Mouse (Mus musculus): Measurements from ENCODE around the gene Ccdc155. TPM values are rescaled to one million over a fixed set of nuclear protein-coding genes. Genes with fewer than 3 reads are reported as not detected.

The Ccdc155 gene
- polyA plus RNA-seq, 2 experiments: 0.08 TPM; not detected in 1

- Histone ChIP-seq H3K4me1 (replicated peaks; ENCODE audit: control insufficient read depth in 2 of 2, insufficient read depth in 2 of 2, low read length in 1 of 2) (no peaks in the 10 kb centered on the region), H3K9me3 (ENCODE audit: control insufficient read depth, low read length) (peaks cover 4% of the 10 kb centered on the region; the same call in 1 of the 2 replicates), H3K27ac (no peak overlapping the region), H3K4me3 (ENCODE audit: insufficient read depth in 1 of 2, low read depth in 2 of 2, low read length in 2 of 2) (no peak overlapping the region), H3K27me3 (ENCODE audit: control insufficient read depth, insufficient read depth, low read length) (peaks cover 68% of the 10 kb centered on the region), H3K9ac (replicated peaks) (no peak overlapping the region), H3K36me3 (replicated peaks; ENCODE audit: control insufficient read depth, insufficient read depth, low read depth) (no peaks in the 10 kb centered on the region), H3K4me2 (ENCODE audit: low read depth) (no peak overlapping the region)
- TF ChIP-seq CTCF (IDR thresholded peaks at IDR 0.05; ENCODE audit: low read depth) (no peak), EP300 (IDR thresholded peaks at IDR 0.05; ENCODE audit: low read depth) (no peak)
- ATAC-seq (ENCODE audit: insufficient read depth) (no peak), DNase-seq (ENCODE audit: low read depth in 3 of 3, low spot score in 3 of 3) (no peak)
- WGBS (ENCODE audit: insufficient replicate concordance): 5% methylated on average over 19 of the region's 19 CpGs
Observed at GRCm38 (mm10) chr7:45167761-45168445, 36.8 kb downstream of the Ccdc155 start.

DNA sequence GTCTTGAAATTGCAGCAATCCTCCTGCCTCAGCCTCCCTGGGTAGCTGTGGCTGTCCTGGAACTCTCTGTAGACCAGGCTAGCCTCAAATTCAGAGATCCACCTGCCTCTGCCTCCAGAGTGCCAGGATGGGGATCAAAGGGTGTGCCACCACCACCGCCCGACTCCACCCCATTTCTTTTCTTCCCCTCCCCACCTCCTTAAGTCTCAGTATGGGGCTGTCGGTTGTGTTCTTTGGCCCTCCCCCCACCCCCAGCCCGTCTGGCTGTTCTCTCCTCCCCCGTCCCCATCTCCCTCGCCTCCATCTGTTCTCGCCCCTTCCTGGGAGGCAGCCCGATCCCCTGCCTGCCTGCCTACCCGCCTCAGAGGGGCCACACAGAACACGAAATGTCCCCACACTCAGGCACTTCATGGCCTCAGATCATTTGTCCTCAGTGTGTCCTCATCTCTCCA is 37.7 kb downstream of the Ccdc155 start:
- 17% methylated on average over 10 of the region's 10 CpGs for WGBS (ENCODE audit: insufficient replicate concordance)
- DNase-seq (ENCODE audit: low read depth in 3 of 3, low spot score in 3 of 3) (no peak), ATAC-seq (ENCODE audit: insufficient read depth) (no peak)
- peaks cover 75% of the 10 kb centered on the region for H3K27me3 ChIP-seq (ENCODE audit: control insufficient read depth, insufficient read depth, low read length)
- H3K36me3 ChIP-seq (replicated peaks; ENCODE audit: control insufficient read depth, insufficient read depth, low read depth): no peaks in the 10 kb centered on the region
- H3K4me1 ChIP-seq (replicated peaks; ENCODE audit: control insufficient read depth in 2 of 2, insufficient read depth in 2 of 2, low read length in 1 of 2): no peaks in the 10 kb centered on the region; a peak in 1 of 4 replicates
- no peak overlapping the region for H3K27ac ChIP-seq
- H3K9ac ChIP-seq (replicated peaks): no peak overlapping the region
- H3K4me3 ChIP-seq (ENCODE audit: insufficient read depth in 1 of 2, low read depth in 2 of 2, low read length in 2 of 2): no peak overlapping the region
- peaks cover 4% of the 10 kb centered on the region; the same call in 1 of the 2 replicates for H3K9me3 ChIP-seq (ENCODE audit: control insufficient read depth, low read length)
- no peak for TF ChIP-seq CTCF (IDR thresholded peaks at IDR 0.05; ENCODE audit: low read depth)
- no peak for TF ChIP-seq EP300 (IDR thresholded peaks at IDR 0.05; ENCODE audit: low read depth)
- no peak overlapping the region for H3K4me2 ChIP-seq (ENCODE audit: low read depth)

DNA sequence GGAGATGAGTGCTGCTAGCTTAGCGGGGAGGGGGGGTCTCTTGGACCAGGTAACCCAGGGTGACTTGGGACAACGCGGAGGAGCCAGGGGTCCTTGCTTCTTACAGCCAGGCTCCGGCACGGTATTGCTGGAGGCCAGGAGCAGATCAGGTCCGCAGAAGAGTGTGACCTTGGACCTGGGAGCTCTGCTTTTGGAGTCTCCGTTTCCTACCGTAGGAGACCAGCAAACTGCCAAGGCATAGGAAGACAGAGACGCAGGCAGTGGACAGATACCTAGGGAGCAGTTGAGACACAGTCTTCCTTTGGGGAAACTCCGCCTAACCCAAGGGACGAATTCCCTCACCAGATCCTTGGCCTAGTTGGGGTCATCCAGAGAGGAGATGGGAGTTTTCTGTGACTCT is 39.0 kb downstream of the Ccdc155 start:
- H3K27ac ChIP-seq: no peak overlapping the region
- H3K9me3 ChIP-seq (ENCODE audit: control insufficient read depth, low read length): peaks cover 4% of the 10 kb centered on the region; the same call in 1 of the 2 replicates
- H3K27me3 ChIP-seq (ENCODE audit: control insufficient read depth, insufficient read depth, low read length): peaks cover 72% of the 10 kb centered on the region
- TF ChIP-seq CTCF (IDR thresholded peaks at IDR 0.05; ENCODE audit: low read depth): no peak
- H3K4me2 ChIP-seq (ENCODE audit: low read depth): no peak overlapping the region
- no peaks in the 10 kb centered on the region for H3K36me3 ChIP-seq (replicated peaks; ENCODE audit: control insufficient read depth, insufficient read depth, low read depth)
- no peak overlapping the region for H3K4me3 ChIP-seq (ENCODE audit: insufficient read depth in 1 of 2, low read depth in 2 of 2, low read length in 2 of 2)
- 43% methylated on average over 11 of the region's 11 CpGs for WGBS (ENCODE audit: insufficient replicate concordance)
- no peak overlapping the region for H3K9ac ChIP-seq (replicated peaks)
- DNase-seq (ENCODE audit: low read depth in 3 of 3, low spot score in 3 of 3): no peak
- ATAC-seq (ENCODE audit: insufficient read depth): no peak
- peaks cover 2 to 3% of the 10 kb centered on the region in 2 experiments; a peak in 1 of 4 replicates for H3K4me1 ChIP-seq (replicated peaks; ENCODE audit: control insufficient read depth in 2 of 2, insufficient read depth in 2 of 2, low read length in 1 of 2)

DNA sequence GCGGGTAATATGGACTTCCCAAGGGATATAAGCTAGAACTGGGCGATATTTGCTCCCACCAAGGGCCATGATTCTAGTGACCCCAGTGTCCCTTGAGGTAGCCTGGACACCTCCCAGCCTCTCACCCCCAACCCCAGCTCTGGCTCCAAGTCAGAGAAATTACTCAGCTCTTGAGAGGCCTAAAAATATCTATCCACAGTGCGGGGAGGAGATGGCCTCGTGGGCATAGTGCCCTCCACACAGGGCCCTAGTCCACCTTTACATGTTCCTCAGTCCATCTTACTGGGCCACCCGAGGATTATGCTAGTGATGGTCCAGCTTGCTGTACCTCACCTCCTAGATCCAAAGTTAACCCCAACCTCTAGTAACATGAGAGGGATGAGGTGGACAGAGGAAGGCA is 39.9 kb downstream of the Ccdc155 start:
- Histone ChIP-seq H3K27me3 (ENCODE audit: control insufficient read depth, insufficient read depth, low read length) (peaks cover 72% of the 10 kb centered on the region), H3K9ac (replicated peaks) (no peak overlapping the region), H3K4me2 (ENCODE audit: low read depth) (no peak overlapping the region), H3K36me3 (replicated peaks; ENCODE audit: control insufficient read depth, insufficient read depth, low read depth) (no peaks in the 10 kb centered on the region), H3K27ac (no peak overlapping the region), H3K4me3 (ENCODE audit: insufficient read depth in 1 of 2, low read depth in 2 of 2, low read length in 2 of 2) (no peak overlapping the region), H3K9me3 (ENCODE audit: control insufficient read depth, low read length) (peaks cover 4% of the 10 kb centered on the region; the same call in 1 of the 2 replicates), H3K4me1 (replicated peaks; ENCODE audit: control insufficient read depth in 2 of 2, insufficient read depth in 2 of 2, low read length in 1 of 2) (peaks cover 2 to 3% of the 10 kb centered on the region in 2 experiments; a peak in 1 of 4 replicates)
- 45% methylated on average over 5 of the region's 5 CpGs for WGBS (ENCODE audit: insufficient replicate concordance)
- no peak for DNase-seq (ENCODE audit: low read depth in 3 of 3, low spot score in 3 of 3)
- no peak for ATAC-seq (ENCODE audit: insufficient read depth)
- TF ChIP-seq EP300 (IDR thresholded peaks at IDR 0.05; ENCODE audit: low read depth) (no peak), CTCF (IDR thresholded peaks at IDR 0.05; ENCODE audit: low read depth) (no peak)

- DNase-seq (ENCODE audit: low read depth in 3 of 3, low spot score in 3 of 3) (no peak), ATAC-seq (ENCODE audit: insufficient read depth) (no peak)
- Histone ChIP-seq H3K27ac (no peak within 1 kb of the TSS), H3K4me1 (replicated peaks; ENCODE audit: control insufficient read depth in 2 of 2, insufficient read depth in 2 of 2, low read length in 1 of 2) (peaks cover 2 to 3% of the 10 kb centered on the region in 2 experiments; a peak in 1 of 4 replicates), H3K4me2 (ENCODE audit: low read depth) (peak within 1 kb of the TSS; percentile 67), H3K9ac (replicated peaks) (no peak within 1 kb of the TSS), H3K36me3 (replicated peaks; ENCODE audit: control insufficient read depth, insufficient read depth, low read depth) (no peaks in the 10 kb centered on the region), H3K4me3 (ENCODE audit: insufficient read depth in 1 of 2, low read depth in 2 of 2, low read length in 2 of 2) (peak within 1 kb of the TSS in 1 of 2 experiments; percentile 48; a peak in 2 of 4 replicates), H3K9me3 (ENCODE audit: control insufficient read depth, low read length) (no peaks in the 10 kb centered on the region), H3K27me3 (ENCODE audit: control insufficient read depth, insufficient read depth, low read length) (peaks cover 66% of the 10 kb centered on the region)
- TF ChIP-seq EP300 (IDR thresholded peaks at IDR 0.05; ENCODE audit: low read depth) (no peak), CTCF (IDR thresholded peaks at IDR 0.05; ENCODE audit: low read depth) (no peak)
- WGBS (ENCODE audit: insufficient replicate concordance): 2% methylated on average over 40 of the region's 41 CpGs
Observed at GRCm38 (mm10) chr7:45163735-45164490, 40.8 kb downstream of the Ccdc155 start, which contains the start of gene Slc17a7. Gene Slc17a7, plus strand, starts transcription at chr7:45163949.
